Mouse (Mus musculus) lung, embryonic 16.5 days (tissue): Measurements from ENCODE around the gene Bbof1. TPM values are rescaled to one million over a fixed set of nuclear protein-coding genes. Genes with fewer than 3 reads are reported as not detected.
A peak's percentile ranks its signal among the peaks of the same experiment; 100 is the strongest.

Source experiments
- ATAC-seq: fragments of 200-750 bp; cut with Nextera tagmentation; 2 replicates; pipeline ENCODE4 v1.8.0; 2017; ENCODE audit warnings: low read depth, mild to moderate bottlenecking, moderate library complexity
- H3K27ac ChIP-seq: fragments of 300-500 bp; sonication (generic); 2 replicates; pipeline ENCODE4 v1.5.1; 2014; ENCODE audit warnings: mild to moderate bottlenecking, control low read depth, low read length
- H3K27me3 ChIP-seq: fragments of 300-500 bp; sonication (generic); 2 replicates; pipeline ENCODE4 v1.6.1; 2014; ENCODE audit warnings: low read depth, low read length, mixed read lengths; ENCODE audit not compliant: control insufficient read depth, insufficient read depth
- H3K36me3 ChIP-seq: fragments of 300-500 bp; sonication (generic); 2 replicates; pipeline ENCODE4 v1.6.1; 2014; ENCODE audit warnings: low read length; ENCODE audit not compliant: control insufficient read depth, insufficient read depth
- H3K4me1 ChIP-seq: fragments of 300-500 bp; sonication (generic); replicated peaks from 2 replicates; pipeline ENCODE4 v1.6.1; 2014; ENCODE audit warnings: low read length, mixed read lengths; ENCODE audit not compliant: control insufficient read depth, insufficient read depth
- H3K4me2 ChIP-seq: fragments of 300-500 bp; sonication (generic); 2 replicates; pipeline ENCODE4 v1.6.1; 2014; ENCODE audit warnings: low read depth, low read length, control low read depth
- H3K4me3 ChIP-seq: fragments of 300-500 bp; sonication (generic); 2 replicates; pipeline ENCODE4 v1.5.1; 2014; ENCODE audit warnings: mild to moderate bottlenecking, low read length, control low read depth
- H3K9ac ChIP-seq: fragments of 300-500 bp; sonication (generic); 2 replicates; pipeline ENCODE4 v1.6.1; 2014; ENCODE audit warnings: low read length, control low read depth
- H3K9me3 ChIP-seq: fragments of 300-500 bp; sonication (generic); 2 replicates; pipeline ENCODE4 v1.6.1; 2016; ENCODE audit warnings: low read length; ENCODE audit not compliant: control insufficient read depth
- WGBS: fragments of 180-500 bp; shearing (Covaris S2); extraction: QIAGEN DNeasy Blood & Tissue Kit; methylation state at CpG from one replicate; pipeline ENCODE4 v1.1.7; 2014; 5-methylcytosine and 5-hydroxymethylcytosine counted together
- polyA plus RNA-seq: library from polyadenylated mRNA; unstranded; fragments of >200 nt; fragmentation: Nextera tagmentation; extraction: Ambion mirVana; gene quantifications from 2 replicates; pipeline ENCODE4 v1.2.1, GENCODE M21; 2015

Bbof1 gene
- 3.5 TPM in 2 replicates for polyA plus RNA-seq

DNA sequence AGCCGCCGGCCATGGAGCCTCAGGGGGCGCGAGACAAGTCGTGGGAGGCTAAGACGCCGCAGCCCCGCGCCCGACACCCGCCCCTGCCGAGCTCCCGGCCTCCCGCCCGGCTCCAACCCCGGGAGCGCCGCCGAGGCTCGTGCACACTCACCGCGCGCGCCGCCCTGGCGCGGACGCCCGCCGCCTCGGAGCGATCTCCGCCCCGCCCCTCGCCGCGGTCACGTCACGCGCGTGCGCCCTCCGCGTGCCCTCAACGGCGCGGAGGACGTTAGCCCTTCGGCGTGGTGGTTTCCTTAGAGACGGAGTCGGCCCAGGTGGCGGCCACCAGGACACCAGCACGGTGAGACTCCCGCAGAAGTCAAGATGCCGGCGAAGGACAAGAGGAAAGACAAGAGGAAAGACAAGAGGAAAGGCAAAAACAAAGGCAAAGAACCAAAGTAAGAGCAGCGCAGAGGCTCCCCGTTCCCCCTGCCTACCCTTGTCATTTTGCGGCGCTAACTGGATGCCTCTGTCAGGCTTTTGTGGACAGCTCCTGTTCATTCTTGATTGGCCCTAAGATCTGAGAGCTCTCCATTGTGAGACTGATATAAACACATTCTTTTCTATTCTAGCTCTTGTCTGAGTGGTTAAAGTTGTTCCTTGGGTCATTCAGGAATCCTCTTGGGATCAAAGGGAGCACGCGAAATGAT lies at the start of gene Bbof1, which contains the start of gene Entpd5:
Gene Bbof1, plus strand, starts transcription at position 253 of the 689 bp plus-strand sequence.
Gene Entpd5, minus strand, starts transcription at position 211 of the 689 bp plus-strand sequence.
- Histone ChIP-seq H3K27me3 (no peaks in the 10 kb centered on the region), H3K4me1 (peaks cover 5% of the 10 kb centered on the region), H3K4me2 (peak within 1 kb of the TSS; percentile 99), H3K36me3 (no peaks in the 10 kb centered on the region), H3K9me3 (no peaks in the 10 kb centered on the region), H3K9ac (peak within 1 kb of the TSS; percentile 84), H3K4me3 (peak within 1 kb of the TSS; percentile 87), H3K27ac (peak within 1 kb of the TSS; percentile 75)
- 1% methylated on average over 52 of the region's 63 CpGs for WGBS
- ATAC-seq: peak; percentile 97

DNA sequence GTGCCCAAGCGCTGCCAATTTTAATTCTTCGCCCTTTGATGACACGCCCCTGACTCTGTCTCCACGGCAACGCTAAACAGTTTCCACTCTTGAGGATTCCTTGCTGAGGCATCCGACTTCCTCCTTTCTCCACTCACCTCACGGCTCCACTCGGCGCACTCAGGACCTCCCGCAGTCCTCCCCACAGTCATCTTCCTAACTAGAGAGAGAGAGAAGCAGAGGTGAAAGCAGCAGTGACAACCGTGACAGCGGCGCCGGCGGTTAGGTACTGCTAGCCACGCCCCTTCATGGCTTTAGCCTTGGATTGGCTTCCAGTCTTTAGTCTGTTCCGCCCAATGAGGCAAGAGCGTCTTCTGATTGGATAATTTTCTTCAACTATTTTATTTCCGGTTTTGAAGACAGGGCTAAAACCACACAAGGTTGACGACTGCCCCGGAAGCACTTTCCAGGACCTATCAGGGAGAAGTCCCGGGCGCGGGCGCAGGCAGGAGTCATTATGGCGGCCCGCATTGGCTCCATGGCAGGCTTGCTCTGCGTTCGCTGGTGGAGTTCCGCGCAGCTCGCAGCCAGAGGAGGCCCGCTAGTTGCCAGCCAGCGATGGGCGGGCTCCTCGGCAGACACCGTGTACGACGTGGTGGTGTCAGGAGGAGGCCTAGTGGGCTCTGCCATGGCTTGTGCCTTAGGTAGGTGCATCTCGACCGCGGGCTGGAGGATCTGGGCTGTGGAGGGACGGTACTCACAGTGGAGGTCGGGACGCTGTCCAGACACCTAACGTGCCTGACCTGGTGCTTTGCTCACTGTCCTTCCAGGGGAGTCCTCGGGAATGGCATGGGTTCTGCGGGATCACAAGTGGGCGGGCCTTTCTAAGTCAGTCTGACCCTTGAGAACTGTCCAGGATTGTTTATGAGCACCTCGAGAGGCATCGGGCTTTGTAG lies 47.0 kb upstream of the Bbof1 start, which contains the start of the genes Coq6 and Fam161b:
Gene Coq6, plus strand, starts transcription at position 103 of the 935 bp plus-strand sequence.
Gene Fam161b, minus strand, starts transcription at position 279 of the 935 bp plus-strand sequence.
- Histone ChIP-seq H3K4me1 (peaks cover 10% of the 10 kb centered on the region), H3K9ac (peak within 1 kb of the TSS; percentile 96), H3K4me3 (peak within 1 kb of the TSS; percentile 100), H3K27me3 (no peaks in the 10 kb centered on the region), H3K9me3 (no peaks in the 10 kb centered on the region), H3K4me2 (peak within 1 kb of the TSS; percentile 83), H3K27ac (peak within 1 kb of the TSS; percentile 61), H3K36me3 (no peaks in the 10 kb centered on the region)
- under 1% methylated on average over 51 of the region's 51 CpGs for WGBS
- ATAC-seq: peak; percentile 99

DNA sequence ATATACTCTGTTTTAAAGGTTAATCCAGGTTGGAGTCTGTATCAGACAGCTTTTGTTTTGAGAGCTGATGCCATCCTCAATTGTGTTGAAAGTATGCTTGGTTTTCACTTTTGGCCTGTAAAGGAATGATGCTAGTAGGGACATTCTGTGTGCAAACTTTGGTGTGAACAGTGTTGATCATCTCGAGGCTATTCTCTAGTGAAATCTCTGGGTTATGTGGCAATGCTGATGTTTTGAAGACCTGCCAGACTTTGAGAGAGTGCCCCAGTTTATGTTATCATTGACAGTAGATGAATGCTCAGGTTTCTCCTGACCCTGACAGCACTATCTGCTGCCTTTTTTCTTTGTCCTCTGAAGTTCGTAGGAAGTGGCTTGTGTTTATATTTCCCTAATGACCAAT lies 46.0 kb upstream of the Bbof1 start:
- ATAC-seq: no peak
- no peaks in the 10 kb centered on the region for H3K9me3 ChIP-seq
- H3K4me1 ChIP-seq: peaks cover 10% of the 10 kb centered on the region
- H3K9ac ChIP-seq: no peak overlapping the region
- peaks cover 6% of the 10 kb centered on the region for H3K36me3 ChIP-seq
- H3K27me3 ChIP-seq: no peaks in the 10 kb centered on the region
- 23% methylated on average over 2 of the region's 2 CpGs for WGBS
- peak overlapping the region; percentile 83 for H3K4me2 ChIP-seq
- H3K4me3 ChIP-seq: peak overlapping the region; percentile 100
- no peak overlapping the region for H3K27ac ChIP-seq

DNA sequence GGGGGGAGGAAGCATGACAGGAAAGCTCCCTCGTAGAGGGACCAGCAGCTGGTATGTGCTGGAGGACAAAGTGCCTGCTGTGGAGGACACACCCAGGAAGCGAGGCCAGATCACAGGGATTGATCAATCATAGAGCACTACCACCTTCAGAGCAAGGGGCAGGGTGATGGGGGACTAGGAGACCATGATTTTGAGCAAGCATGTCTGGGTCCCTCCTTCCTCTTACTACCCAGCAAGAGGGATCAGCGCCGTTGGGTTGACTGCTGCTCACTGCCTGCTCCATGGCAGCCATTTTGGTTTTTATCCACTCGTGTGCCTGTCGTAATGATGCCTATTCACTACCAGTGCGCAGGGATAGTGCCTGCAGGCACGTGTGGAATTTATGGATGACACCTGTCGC lies 44.6 kb upstream of the Bbof1 start:
- WGBS: 70% methylated on average over 9 of the region's 9 CpGs
- H3K9ac ChIP-seq: no peak overlapping the region
- H3K27ac ChIP-seq: no peak overlapping the region

DNA sequence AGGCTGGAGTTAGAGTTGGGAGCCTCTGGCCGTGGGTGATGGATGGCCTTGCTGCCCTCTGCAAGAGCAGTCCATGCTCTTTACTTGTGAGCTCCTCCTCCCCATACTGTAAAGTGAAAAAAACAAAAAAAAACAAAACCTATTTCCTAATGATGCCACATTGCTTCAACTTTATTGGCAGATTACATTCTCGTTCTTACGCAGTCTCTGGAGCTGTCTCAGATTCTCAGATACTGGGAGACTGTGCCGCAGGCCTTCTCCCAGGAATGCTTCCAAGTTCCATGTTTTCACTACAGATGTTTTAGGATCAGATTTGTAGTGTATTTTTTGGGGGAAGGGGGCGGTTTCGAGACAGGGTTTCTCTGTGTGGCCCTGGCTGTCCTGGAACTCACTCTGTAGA lies 43.7 kb upstream of the Bbof1 start:
- Histone ChIP-seq H3K4me2 (no peak overlapping the region), H3K27ac (no peak overlapping the region), H3K9me3 (no peaks in the 10 kb centered on the region), H3K27me3 (no peaks in the 10 kb centered on the region), H3K4me1 (peaks cover 10% of the 10 kb centered on the region), H3K9ac (no peak overlapping the region), H3K36me3 (peaks cover 20% of the 10 kb centered on the region), H3K4me3 (no peak overlapping the region)
- whole genome bisulfite sequencing: 91% methylated on average over 6 of the region's 6 CpGs
- ATAC-seq: no peak

More for the DNA sequence above, 44.6 kb upstream of the Bbof1 start:
- ATAC-seq: no peak
- Histone ChIP-seq H3K4me3 (no peak overlapping the region), H3K4me2 (no peak overlapping the region), H3K9me3 (no peaks in the 10 kb centered on the region), H3K36me3 (peaks cover 17% of the 10 kb centered on the region), H3K4me1 (peaks cover 10% of the 10 kb centered on the region), H3K27me3 (no peaks in the 10 kb centered on the region)

DNA sequence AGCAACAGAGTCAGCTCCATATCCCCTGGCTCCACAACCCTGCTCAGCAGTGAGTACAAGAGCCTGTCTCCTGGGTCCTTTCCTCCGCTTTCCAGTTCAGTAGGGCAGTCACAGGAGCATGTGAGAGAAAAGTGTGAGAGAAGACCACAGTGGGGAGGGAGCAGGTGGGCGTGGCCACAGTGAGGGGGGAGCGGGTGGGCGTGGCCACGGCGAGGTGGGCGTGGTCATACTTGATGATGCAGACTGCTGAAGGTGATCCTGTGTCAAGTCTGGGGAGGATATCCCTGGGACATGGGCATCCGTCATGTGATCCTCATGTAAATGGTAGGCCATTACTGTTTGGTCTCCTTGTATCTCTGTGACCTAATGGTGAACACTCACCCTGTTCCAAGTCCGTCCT lies 41.9 kb upstream of the Bbof1 start:
- Histone ChIP-seq H3K9me3 (no peaks in the 10 kb centered on the region), H3K27ac (no peak overlapping the region), H3K4me2 (no peak overlapping the region), H3K9ac (no peak overlapping the region), H3K27me3 (no peaks in the 10 kb centered on the region), H3K4me1 (peaks cover 7% of the 10 kb centered on the region), H3K4me3 (no peak overlapping the region), H3K36me3 (peaks cover 31% of the 10 kb centered on the region)
- WGBS: 63% methylated on average over 9 of the region's 9 CpGs
- 0 out of 2 replicates have a peak, but pooled peaks have one; percentile 17 for ATAC-seq

DNA sequence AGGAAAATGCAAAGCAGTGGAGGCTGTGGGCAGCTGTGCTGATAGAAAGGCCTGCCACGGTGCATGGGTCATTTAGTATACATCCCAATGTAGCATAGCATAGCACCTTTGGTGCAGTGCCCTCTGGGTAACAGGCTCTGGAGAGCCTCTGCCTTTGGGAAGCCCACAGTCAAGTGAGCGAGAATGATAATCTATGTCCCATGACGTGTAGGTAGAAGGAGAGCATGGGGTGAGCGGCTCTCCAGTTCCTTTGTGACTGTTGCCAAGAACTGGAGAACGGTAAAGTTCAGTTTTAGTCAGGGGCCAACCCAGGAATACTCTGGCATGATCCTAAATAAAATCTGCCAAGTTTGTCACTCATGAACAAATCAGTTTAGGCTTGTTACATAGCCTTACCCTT lies 37.2 kb upstream of the Bbof1 start:
- H3K36me3 ChIP-seq: peaks cover 44% of the 10 kb centered on the region
- no peaks in the 10 kb centered on the region for H3K27me3 ChIP-seq
- H3K4me3 ChIP-seq: no peak overlapping the region
- no peak for ATAC-seq
- H3K9ac ChIP-seq: no peak overlapping the region
- H3K4me2 ChIP-seq: no peak overlapping the region
- no peak overlapping the region for H3K27ac ChIP-seq
- WGBS: 89% methylated on average over 5 of the region's 5 CpGs
- no peaks in the 10 kb centered on the region for H3K9me3 ChIP-seq
- no peaks in the 10 kb centered on the region for H3K4me1 ChIP-seq

DNA sequence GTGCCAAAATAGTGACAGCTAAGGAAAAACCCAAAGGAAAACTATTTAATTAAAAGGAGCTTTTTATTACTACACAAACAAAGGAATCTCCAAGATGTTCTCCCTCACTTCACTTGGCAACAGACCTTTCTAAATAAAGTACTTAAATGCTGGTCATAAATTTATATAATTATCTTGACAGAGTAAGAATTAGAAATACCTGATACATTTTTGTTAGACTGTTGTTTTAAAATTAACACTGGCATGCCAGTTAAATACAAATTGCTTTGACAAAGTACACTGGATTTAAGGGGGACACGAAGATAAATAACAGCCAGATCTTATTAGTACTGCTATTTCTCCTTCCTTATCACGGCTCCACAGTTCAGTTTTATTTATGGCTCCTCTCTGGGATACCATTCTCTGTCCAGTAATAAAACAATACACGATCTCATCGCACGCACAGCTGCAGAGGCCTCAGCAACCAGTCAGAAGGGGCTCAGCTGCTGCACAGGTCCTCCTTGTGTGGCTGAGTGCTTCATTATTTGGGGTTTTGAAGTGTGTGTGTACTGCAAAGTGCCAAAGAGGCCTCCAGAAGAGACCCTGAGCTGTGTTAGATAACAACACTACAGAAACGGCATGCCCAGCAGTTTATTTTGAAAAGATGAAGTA lies 34.9 kb upstream of the Bbof1 start:
- Histone ChIP-seq H3K4me2 (no peak overlapping the region), H3K4me3 (no peak overlapping the region), H3K9me3 (no peaks in the 10 kb centered on the region), H3K4me1 (no peaks in the 10 kb centered on the region), H3K9ac (no peak overlapping the region), H3K27ac (no peak overlapping the region), H3K36me3 (peaks cover 30% of the 10 kb centered on the region), H3K27me3 (no peaks in the 10 kb centered on the region)
- WGBS: 73% methylated on average over 6 of the region's 6 CpGs
- no peak for ATAC-seq
